Mouse (Mus musculus): ENCODE measurements around the gene Gm13769.
"Not testable (repeated sequence)": the region's sequence is repeated elsewhere in the genome, so short reads cannot be mapped to it uniquely, and the experiment has no call there.

DNA sequence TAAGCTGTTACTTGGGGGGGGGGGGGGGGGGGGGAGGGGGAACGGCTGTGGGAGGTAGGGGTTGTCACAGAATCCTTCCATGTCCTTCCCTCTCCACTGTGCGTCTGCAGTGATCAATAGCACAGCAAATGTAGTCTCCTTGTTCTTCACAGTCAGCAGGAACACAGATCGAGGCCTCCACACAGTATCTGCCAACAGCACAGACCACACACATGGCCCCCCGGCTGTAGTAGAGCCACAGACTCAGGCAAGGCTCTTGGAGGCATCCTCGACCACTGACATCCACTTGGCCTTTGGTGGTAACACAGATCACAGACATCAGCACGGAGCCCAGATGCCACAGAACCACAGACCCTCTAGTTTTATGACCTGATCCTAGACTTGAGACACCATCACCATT, 29.0 kb downstream of the Gm13769 start:
- TF ChIP-seq MAFK (IDR thresholded peaks at IDR 0.05; ENCODE audit: insufficient read depth, low read depth, low read length); ZC3H11A (IDR thresholded peaks at IDR 0.05; ENCODE audit: borderline replicate concordance, low read depth, low read length); CHD2 (IDR thresholded peaks at IDR 0.05; ENCODE audit: low read depth, low read length): not testable (repeated sequence)

All from ES-E14 (cell line).